Mouse (Mus musculus) gastrocnemius, adult 18-20 months (tissue): ENCODE measurements around the gene Pwp2. TPM values are rescaled to one million over a fixed set of nuclear protein-coding genes. Genes with fewer than 3 reads are reported as not detected.

Experiments used
- DNase-seq: peaks from one replicate; pipeline ENCODE4 v3.0.0; 2021; ENCODE audit warnings: low spot score
- total RNA-seq, 2 experiments: library from RNA; stranded (reverse); gene quantifications; 2 replicates each; pipeline ENCODE4 v1.2.3; 2021

Gene Pwp2
- total RNA-seq, 2 experiments from 2014 or later = 9.5 to 10.7 TPM

DNA sequence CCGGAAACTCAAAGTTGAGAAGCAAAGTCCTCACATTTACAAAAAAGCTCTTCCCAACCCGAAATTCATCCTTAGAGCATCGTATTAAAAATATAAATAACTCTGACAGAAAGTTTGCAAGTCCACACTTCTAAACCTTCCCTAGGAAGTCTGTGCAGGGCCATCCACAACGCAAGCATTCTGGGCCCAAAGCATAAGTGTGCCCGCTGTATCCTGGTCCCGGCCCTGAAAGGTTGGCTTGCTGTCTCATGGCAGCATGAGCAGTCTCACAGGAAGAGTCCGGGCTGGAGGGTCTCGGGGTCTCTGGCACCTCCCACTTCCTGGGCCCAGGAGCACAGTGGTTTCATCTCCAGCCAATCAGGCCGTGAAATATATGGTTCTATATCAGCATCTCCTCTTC lies 13.4 kb downstream of the Pwp2 start:
- DNase-seq = no peak

GRCm38 (mm10) chr10:78171057-78171456 lies 13.9 kb downstream of the Pwp2 start:
- DNase-seq = no peak

DNA sequence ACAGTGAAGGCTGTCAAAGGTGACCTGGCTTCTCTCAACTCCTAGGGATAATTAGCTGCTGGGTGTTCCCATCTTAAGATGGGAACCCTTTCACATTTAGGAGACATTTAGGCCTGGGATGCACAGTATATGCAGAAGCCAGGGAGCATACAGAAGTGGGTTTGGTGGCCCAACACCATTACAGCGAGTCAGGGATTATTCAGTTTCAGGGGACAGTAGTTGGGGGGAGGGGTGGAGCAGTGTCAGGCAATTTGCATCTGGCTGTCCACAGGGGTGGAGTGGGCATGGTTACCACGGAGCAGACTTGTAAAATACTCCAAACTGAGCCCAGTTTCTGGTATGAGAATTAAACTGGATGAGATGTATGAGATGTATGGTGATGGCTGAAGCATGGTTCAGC lies 14.5 kb downstream of the Pwp2 start:
- DNase-seq = no peak

GRCm38 (mm10) chr10:78169281-78170042 lies 15.5 kb downstream of the Pwp2 start, which contains the start of gene D10Jhu81e:
Gene D10Jhu81e (minus strand): TSS chr10:78169782.
- peak; percentile 99 for DNase-seq

GRCm38 (mm10) chr10:78168792-78169191 lies 16.2 kb downstream of the Pwp2 start:
- no peak for DNase-seq

- no peak for DNase-seq
Measured at GRCm38 (mm10) chr10:78167775-78168174, 17.2 kb downstream of the Pwp2 start.

- DNase-seq = no peak
Measured at GRCm38 (mm10) chr10:78167333-78167732, 17.6 kb downstream of the Pwp2 start.

- no peak for DNase-seq
Measured at GRCm38 (mm10) chr10:78165256-78166005, 19.5 kb downstream of the Pwp2 start.

DNA sequence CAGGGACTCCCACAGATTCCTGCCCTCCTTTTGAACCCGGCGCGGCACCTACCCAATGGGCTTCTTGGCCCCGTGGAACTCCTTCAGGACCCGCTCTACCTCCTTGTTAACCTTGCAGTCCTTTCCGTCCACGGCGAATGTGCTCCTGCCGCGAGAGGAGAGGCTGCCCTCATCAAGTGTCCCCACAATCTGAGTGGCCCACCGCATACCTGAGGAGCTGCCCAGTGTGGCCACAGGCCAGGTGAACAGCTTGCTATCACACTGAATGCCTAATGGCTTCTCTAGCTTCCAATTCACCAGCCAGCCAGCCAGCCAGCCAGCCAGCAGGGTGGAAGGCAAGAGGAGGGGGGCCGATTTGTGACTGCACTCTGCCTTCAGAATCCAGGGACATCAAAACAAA lies 20.2 kb downstream of the Pwp2 start:
- DNase-seq = no peak

GRCm38 (mm10) chr10:78163923-78164322 lies 21.0 kb downstream of the Pwp2 start:
- DNase-seq = peak; percentile 68

- no peak for DNase-seq
Measured at GRCm38 (mm10) chr10:78163241-78163640, 21.7 kb downstream of the Pwp2 start.

DNA sequence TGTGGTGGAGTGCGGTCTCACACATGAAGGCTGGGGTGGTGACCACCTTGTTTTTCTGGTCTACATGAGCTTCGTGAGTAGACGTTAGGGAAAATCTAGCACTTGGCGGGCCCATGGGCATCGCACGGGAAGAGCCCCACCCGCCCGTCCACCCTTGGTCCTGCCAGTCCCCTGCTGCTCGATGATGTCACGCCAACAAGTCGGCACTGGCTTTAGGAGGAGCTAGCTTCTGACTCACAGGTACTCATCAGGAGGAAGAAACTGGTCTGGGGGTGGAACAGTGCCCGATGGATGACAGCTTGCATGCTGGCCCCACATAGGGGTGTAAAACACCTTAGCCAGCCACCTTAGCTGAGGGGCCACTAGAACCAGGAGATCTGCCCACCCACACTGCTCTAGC lies 22.3 kb downstream of the Pwp2 start:
- no peak for DNase-seq

DNA sequence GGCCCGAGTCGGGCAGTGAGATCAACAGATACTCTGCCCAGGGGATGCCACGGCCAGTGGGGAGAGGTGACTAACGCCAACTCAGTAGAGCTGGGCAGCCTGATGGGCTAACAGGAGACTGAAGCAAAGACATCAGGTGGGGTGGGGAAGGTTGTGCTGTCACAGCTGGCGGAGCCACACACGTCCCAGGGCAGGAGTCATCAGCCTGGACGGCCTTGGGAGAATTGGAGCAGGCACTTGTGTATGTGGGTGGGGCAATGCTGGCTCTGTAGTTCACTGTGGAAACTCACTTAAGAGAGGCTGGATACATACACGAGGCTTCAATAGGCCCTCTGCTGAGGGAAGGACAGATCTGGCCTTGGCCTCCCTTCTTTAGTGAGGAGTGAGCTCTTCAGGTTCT lies 23.9 kb downstream of the Pwp2 start:
- no peak for DNase-seq

DNA sequence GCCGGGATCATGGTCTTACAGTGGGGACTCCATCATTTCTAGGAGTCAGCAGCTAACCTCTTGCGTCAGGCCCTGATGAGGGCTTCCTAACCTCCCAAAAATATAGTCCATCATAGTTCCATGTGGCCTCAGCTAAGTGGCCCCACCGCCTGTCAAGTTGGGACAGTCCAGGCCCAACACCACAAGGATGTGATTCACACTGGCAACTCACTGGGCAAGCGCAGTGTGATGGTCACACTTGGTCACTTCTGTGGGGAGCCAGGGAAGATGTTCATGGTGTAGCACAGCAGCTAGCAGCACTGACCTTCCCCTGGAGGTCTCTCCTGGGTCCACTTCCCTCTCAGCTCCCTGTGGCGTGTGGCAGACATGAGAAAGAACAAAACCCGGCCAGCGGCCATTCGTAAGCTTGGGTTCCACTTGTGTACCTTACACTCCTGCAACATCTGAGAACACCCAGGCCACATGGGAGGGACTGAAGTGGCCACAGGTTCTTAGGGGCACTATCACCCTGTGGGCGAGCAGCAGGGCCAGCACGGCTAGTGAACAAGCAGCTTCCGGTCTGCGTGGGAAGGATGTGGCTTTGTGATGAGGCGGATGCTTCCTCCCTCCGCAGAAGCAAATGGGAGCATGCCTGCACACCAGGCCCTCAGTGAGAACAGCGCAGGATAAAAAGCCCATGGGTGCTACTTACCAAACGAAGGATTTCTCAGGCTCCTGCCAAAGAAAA lies 24.4 kb downstream of the Pwp2 start:
- DNase-seq = no peak

DNA sequence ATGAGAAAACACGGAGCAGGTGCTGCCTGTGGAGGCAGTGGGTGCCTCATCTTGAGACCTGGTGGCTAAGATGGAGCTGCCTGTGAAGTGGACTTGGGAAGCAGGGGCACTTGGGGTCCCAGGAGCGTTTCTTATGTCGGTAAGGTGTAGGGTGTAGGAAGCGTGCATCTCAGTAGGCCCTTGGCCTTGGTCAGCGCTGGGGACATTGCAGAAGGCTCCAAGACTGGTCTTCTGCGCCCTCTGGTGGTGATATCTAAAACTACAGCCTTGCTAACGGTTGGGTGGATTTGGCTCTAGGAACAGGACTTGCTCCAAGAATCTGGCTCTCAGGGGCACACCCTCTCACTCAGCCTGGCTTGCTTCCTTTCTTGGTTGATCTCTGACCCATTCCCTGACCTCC lies 25.0 kb downstream of the Pwp2 start:
- DNase-seq = peak; percentile 91

DNA sequence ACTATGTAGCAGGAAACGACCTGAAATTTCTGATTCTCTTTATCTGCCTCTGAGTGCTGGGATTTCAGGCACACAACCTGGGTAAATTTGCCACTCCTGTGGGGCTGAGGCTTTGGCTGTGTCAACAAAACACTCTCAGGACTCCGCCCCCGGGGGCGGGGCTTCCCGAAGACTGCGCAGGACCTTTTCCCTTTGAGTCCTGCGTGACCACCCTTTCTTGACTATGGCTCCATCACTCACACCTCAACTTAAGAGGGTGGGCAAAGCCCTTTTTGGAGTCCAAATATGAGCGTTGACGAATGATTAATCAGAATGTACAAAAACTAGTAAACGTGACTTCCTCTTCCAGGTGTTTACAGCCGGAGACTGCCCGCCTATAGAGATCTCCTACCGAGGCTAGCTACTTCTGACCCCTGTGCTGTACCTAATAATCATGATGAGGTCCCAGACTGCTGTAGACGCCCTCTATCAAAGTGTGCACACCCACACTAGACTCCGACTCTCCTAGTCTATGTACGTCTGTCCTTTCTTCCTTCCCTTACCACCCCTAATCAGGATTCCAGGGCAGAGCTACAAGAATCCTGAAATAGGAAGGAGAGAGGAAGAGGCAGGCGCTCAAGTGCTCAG lies 25.6 kb downstream of the Pwp2 start:
- no peak for DNase-seq

- DNase-seq = no peak
Measured at GRCm38 (mm10) chr10:78158041-78158440, 26.9 kb downstream of the Pwp2 start.

- no peak for DNase-seq
Measured at GRCm38 (mm10) chr10:78156926-78157325, 28.0 kb downstream of the Pwp2 start.

- DNase-seq = no peak
Measured at GRCm38 (mm10) chr10:78148834-78149766, 35.8 kb downstream of the Pwp2 start.

DNA sequence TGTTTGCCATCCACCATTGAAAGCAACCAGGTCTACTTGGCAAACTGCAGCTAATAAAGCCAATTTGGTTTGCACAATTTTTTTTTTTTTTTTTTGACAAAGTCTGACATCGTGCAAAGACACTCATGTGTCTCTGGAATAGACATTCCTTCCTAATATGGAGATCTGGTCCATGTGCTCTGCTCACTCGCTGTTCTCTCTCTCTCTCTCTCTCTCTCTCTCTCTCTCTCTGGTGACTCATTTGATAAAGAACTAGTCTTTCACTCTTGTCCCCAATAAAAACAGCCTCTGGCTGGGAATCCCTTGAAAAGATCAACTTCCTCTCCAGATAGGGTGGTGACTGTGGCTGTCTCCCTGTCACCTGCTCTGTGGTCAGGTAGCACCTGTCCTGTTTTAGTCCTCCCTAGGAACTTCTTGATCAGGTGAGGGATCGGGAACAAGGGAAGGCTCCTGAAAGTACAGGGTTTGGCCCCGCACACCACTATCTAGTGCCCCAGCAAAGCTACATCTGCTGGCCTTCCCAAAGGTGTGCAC lies 37.0 kb downstream of the Pwp2 start:
- no peak for DNase-seq
